Mouse (Mus musculus): Measurements from ENCODE around the gene Abca17. TPM values are rescaled to one million over a fixed set of nuclear protein-coding genes. Genes with fewer than 3 reads are reported as not detected.

Abca17 gene
- polyA plus RNA-seq, 1 experiment = not detected

DNA sequence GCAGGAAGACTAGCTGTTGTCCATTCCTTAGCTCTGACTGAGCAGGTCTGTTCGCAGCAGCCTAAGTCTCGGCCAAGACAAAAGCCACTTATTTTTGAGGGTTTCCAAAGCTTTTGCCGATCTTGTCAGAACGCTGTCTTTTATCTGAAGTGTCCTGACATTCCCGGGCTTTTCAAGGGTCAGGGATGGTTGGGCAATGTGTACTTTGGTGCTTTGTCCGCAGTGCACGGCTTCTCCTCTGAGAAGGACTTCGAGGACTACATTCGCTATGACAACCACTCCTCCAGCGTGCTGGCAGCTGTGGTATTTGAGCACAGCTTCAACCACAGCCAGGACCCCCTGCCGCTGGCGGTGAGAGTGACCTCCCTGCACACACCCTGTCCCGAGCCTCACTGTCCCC is 15.0 kb upstream of the Abca17 start:
- Histone ChIP-seq H3K36me3 (replicated peaks; ENCODE audit: low read length) (peaks cover 84% of the 10 kb centered on the region), H3K4me1 (peaks cover 3% of the 10 kb centered on the region; the same call in 1 of the 2 replicates), H3K27me3 (replicated peaks) (no peaks in the 10 kb centered on the region), H3K4me3 (replicated peaks) (no peak overlapping the region), H3K9me3 (no peaks in the 10 kb centered on the region)
- no peak for TF ChIP-seq GATA1 (IDR thresholded peaks at IDR 0.05; ENCODE audit: borderline replicate concordance, low read length)
- TF ChIP-seq FLI1 (IDR thresholded peaks at IDR 0.05; ENCODE audit: low read length) = no peak

DNA sequence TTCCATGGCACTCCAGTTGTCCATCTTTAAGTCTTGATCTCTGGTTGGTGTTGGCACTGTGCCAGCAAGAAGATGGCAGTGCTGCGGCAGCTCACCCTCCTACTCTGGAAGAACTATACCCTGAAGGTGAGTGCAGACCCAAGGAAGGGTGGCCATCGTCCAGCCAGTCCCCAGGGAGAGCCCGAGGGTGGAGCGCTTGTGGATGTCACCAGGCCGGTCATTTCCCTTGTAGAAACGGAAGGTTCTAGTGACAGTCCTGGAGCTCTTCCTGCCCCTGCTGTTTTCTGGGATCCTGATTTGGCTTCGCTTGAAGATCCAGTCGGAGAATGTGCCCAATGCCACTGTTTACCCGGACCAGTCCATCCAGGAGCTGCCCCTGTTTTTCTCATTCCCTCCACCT is 13.6 kb upstream of the Abca17 start:
- H3K36me3 ChIP-seq (replicated peaks; ENCODE audit: low read length) = peaks cover 91% of the 10 kb centered on the region
- no peaks in the 10 kb centered on the region for H3K9me3 ChIP-seq

DNA sequence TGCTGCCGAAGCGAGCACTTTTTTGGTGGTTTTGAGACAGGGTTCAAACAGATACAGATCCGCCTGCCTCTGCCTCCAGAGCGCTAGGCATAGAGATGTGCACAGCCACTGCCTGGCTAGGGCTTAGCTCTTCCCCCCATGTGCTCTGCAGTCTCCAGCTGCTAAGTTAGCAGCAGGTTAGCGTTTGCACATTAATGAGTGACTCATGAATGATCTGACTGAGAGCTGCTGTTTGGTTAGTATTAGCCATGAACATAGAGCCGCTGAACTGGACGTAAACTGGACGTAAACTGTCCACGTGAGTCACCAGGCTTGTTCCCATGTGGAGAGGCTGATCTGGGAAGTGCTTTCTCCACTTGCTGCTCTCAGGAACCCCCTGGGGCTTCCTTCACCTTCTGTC is 11.7 kb upstream of the Abca17 start:
- Histone ChIP-seq H3K4me3 (replicated peaks) (no peak overlapping the region), H3K27me3 (replicated peaks) (no peaks in the 10 kb centered on the region), H3K9me3 (no peaks in the 10 kb centered on the region; the same call in 1 of the 2 replicates), H3K36me3 (replicated peaks; ENCODE audit: low read length) (peaks cover 96% of the 10 kb centered on the region), H3K4me1 (peaks cover 31% of the 10 kb centered on the region)
- TF ChIP-seq GATA1 (IDR thresholded peaks at IDR 0.05; ENCODE audit: borderline replicate concordance, low read length) = no peak
- no peak for TF ChIP-seq FLI1 (IDR thresholded peaks at IDR 0.05; ENCODE audit: low read length)

More for the DNA sequence above, 13.6 kb upstream of the Abca17 start:
- no peak overlapping the region for H3K4me3 ChIP-seq (replicated peaks)
- TF ChIP-seq FLI1 (IDR thresholded peaks at IDR 0.05; ENCODE audit: low read length) = no peak
- TF ChIP-seq GATA1 (IDR thresholded peaks at IDR 0.05; ENCODE audit: borderline replicate concordance, low read length) = no peak
- H3K27me3 ChIP-seq (replicated peaks) = no peaks in the 10 kb centered on the region
- H3K4me1 ChIP-seq = peaks cover 16% of the 10 kb centered on the region

DNA sequence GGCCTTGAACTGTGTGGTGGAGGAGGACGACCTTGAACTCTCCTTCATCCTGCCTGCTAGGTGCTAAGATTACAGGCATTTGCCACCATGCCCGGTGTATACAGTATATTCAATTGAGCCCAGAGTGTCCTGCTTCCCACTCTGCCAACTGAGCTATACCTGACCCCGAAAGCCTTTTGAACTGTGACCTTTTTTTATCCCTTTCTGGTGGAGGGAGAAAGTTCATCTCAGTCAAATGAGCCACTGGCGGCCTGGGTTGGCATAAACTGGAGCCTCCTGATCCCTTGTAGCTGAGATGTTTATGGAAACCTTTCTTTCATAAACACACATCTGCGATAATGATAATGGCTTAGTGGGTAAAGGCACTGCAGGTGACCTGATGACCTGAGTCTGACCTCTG is 10.4 kb upstream of the Abca17 start:
- H3K36me3 ChIP-seq (replicated peaks; ENCODE audit: low read length) = peaks cover 92% of the 10 kb centered on the region
- H3K27me3 ChIP-seq (replicated peaks) = no peaks in the 10 kb centered on the region
- TF ChIP-seq GATA1 (IDR thresholded peaks at IDR 0.05; ENCODE audit: borderline replicate concordance, low read length) (no peak), FLI1 (IDR thresholded peaks at IDR 0.05; ENCODE audit: low read length) (no peak)

GRCm38 (mm10) chr17:24360841-24361240 is 10.0 kb upstream of the Abca17 start:
- H3K4me1 ChIP-seq = peaks cover 35% of the 10 kb centered on the region
- no peaks in the 10 kb centered on the region for H3K27me3 ChIP-seq (replicated peaks)
- H3K36me3 ChIP-seq (replicated peaks; ENCODE audit: low read length) = peaks cover 92% of the 10 kb centered on the region
- no peaks in the 10 kb centered on the region; the same call in 1 of the 2 replicates for H3K9me3 ChIP-seq
- H3K4me3 ChIP-seq (replicated peaks) = no peak overlapping the region
- TF ChIP-seq FLI1 (IDR thresholded peaks at IDR 0.05; ENCODE audit: low read length) (no peak), GATA1 (IDR thresholded peaks at IDR 0.05; ENCODE audit: borderline replicate concordance, low read length) (no peak)

More for the DNA sequence above, 10.4 kb upstream of the Abca17 start:
- Histone ChIP-seq H3K9me3 (no peaks in the 10 kb centered on the region; the same call in 1 of the 2 replicates), H3K4me3 (replicated peaks) (no peak overlapping the region), H3K4me1 (peaks cover 35% of the 10 kb centered on the region)

- Histone ChIP-seq H3K4me1 (peaks cover 40% of the 10 kb centered on the region), H3K36me3 (replicated peaks; ENCODE audit: low read length) (peaks cover 91% of the 10 kb centered on the region), H3K4me3 (replicated peaks) (no peak overlapping the region), H3K27me3 (replicated peaks) (no peaks in the 10 kb centered on the region), H3K9me3 (no peaks in the 10 kb centered on the region; the same call in 1 of the 2 replicates)
- TF ChIP-seq GATA1 (IDR thresholded peaks at IDR 0.05; ENCODE audit: borderline replicate concordance, low read length) (no peak), FLI1 (IDR thresholded peaks at IDR 0.05; ENCODE audit: low read length) (no peak)
These were observed 9.0 kb upstream of the Abca17 start for GRCm38 (mm10) chr17:24359903-24360302.

GRCm38 (mm10) chr17:24359006-24359405 is 8.1 kb upstream of the Abca17 start:
- Histone ChIP-seq H3K36me3 (replicated peaks; ENCODE audit: low read length) (peaks cover 89% of the 10 kb centered on the region), H3K27me3 (replicated peaks) (no peaks in the 10 kb centered on the region), H3K4me3 (replicated peaks) (no peak overlapping the region), H3K4me1 (peaks cover 49% of the 10 kb centered on the region), H3K9me3 (no peaks in the 10 kb centered on the region; the same call in 1 of the 2 replicates)
- TF ChIP-seq GATA1 (IDR thresholded peaks at IDR 0.05; ENCODE audit: borderline replicate concordance, low read length) (no peak), FLI1 (IDR thresholded peaks at IDR 0.05; ENCODE audit: low read length) (no peak)

GRCm38 (mm10) chr17:24355284-24355683 is 4.4 kb upstream of the Abca17 start:
- no peak for TF ChIP-seq FLI1 (IDR thresholded peaks at IDR 0.05; ENCODE audit: low read length)
- TF ChIP-seq GATA1 (IDR thresholded peaks at IDR 0.05; ENCODE audit: borderline replicate concordance, low read length) = no peak
- Histone ChIP-seq H3K36me3 (replicated peaks; ENCODE audit: low read length) (peaks cover 58% of the 10 kb centered on the region), H3K4me1 (peaks cover 64% of the 10 kb centered on the region), H3K27me3 (replicated peaks) (peaks cover 11% of the 10 kb centered on the region), H3K9me3 (no peaks in the 10 kb centered on the region; the same call in 1 of the 2 replicates), H3K4me3 (replicated peaks) (no peak overlapping the region)

GRCm38 (mm10) chr17:24353960-24354359 is 3.1 kb upstream of the Abca17 start:
- Histone ChIP-seq H3K9me3 (no peaks in the 10 kb centered on the region; the same call in 1 of the 2 replicates), H3K4me1 (peaks cover 51% of the 10 kb centered on the region), H3K36me3 (replicated peaks; ENCODE audit: low read length) (peaks cover 44% of the 10 kb centered on the region), H3K4me3 (replicated peaks) (peak overlapping the region; percentile 95), H3K27me3 (replicated peaks) (peaks cover 12% of the 10 kb centered on the region)
- no peak for TF ChIP-seq GATA1 (IDR thresholded peaks at IDR 0.05; ENCODE audit: borderline replicate concordance, low read length)
- no peak for TF ChIP-seq FLI1 (IDR thresholded peaks at IDR 0.05; ENCODE audit: low read length)

GRCm38 (mm10) chr17:24352370-24353194 is 1.7 kb upstream of the Abca17 start:
- no peak for TF ChIP-seq GATA1 (IDR thresholded peaks at IDR 0.05; ENCODE audit: borderline replicate concordance, low read length)
- TF ChIP-seq FLI1 (IDR thresholded peaks at IDR 0.05; ENCODE audit: low read length) = no peak
- peak overlapping the region; percentile 95 for H3K4me3 ChIP-seq (replicated peaks)
- peaks cover 13% of the 10 kb centered on the region for H3K27me3 ChIP-seq (replicated peaks)
- H3K4me1 ChIP-seq = peaks cover 41% of the 10 kb centered on the region
- H3K9me3 ChIP-seq = no peaks in the 10 kb centered on the region
- H3K36me3 ChIP-seq (replicated peaks; ENCODE audit: low read length) = peaks cover 31% of the 10 kb centered on the region
